Mouse (Mus musculus): ENCODE results near the gene Paip2b. TPM values are rescaled to one million over a fixed set of nuclear protein-coding genes. Genes with fewer than 3 reads are reported as not detected.

The Paip2b gene
- total RNA-seq, 2 experiments from 2014 or later: 24.8 to 25.4 TPM

Other genes starting within 250 kb of the Paip2b start
- 10 to 100 TPM in 1 of 2 experiments, 1 to 10 TPM in 1; 6.5 to 17.5 TPM for gene Clec4f, start 175.6 kb downstream of the Paip2b start, total RNA-seq (2021)
- gene Cd207, start 153.9 kb downstream of the Paip2b start, total RNA-seq (2021): under 1 TPM; 0.39 to 0.45 TPM
- not detected for gene Vax2, start 120.5 kb downstream of the Paip2b start, total RNA-seq (2021)
- not detected for gene Atp6v1b1, start 88.8 kb downstream of the Paip2b start, total RNA-seq (2021)
- gene Ankrd53, start 69.1 kb downstream of the Paip2b start, total RNA-seq (2021): under 1 TPM in 1 of 2 experiments, not detected in 1; 0.15 TPM
- gene Tex261, start 55.9 kb downstream of the Paip2b start, total RNA-seq (2021): 10 to 100 TPM; 89.1 to 93.1 TPM
- gene Nagk, start 36.8 kb downstream of the Paip2b start, total RNA-seq (2021): 10 to 100 TPM; 38.8 to 42.8 TPM
- 10 to 100 TPM; 69.6 to 82.5 TPM for gene Zfp638, start 35.4 kb upstream of the Paip2b start, total RNA-seq (2021)
- 10 to 100 TPM; 35.0 to 51.6 TPM for gene Dysf, start 176.8 kb upstream of the Paip2b start, total RNA-seq (2021)